Mouse (Mus musculus): ENCODE data around the gene Lamc2.
"Not testable (repeated sequence)": the region's sequence is repeated elsewhere in the genome, so short reads cannot be mapped to it uniquely, and the experiment has no call there.

Gene Lamc2

DNA sequence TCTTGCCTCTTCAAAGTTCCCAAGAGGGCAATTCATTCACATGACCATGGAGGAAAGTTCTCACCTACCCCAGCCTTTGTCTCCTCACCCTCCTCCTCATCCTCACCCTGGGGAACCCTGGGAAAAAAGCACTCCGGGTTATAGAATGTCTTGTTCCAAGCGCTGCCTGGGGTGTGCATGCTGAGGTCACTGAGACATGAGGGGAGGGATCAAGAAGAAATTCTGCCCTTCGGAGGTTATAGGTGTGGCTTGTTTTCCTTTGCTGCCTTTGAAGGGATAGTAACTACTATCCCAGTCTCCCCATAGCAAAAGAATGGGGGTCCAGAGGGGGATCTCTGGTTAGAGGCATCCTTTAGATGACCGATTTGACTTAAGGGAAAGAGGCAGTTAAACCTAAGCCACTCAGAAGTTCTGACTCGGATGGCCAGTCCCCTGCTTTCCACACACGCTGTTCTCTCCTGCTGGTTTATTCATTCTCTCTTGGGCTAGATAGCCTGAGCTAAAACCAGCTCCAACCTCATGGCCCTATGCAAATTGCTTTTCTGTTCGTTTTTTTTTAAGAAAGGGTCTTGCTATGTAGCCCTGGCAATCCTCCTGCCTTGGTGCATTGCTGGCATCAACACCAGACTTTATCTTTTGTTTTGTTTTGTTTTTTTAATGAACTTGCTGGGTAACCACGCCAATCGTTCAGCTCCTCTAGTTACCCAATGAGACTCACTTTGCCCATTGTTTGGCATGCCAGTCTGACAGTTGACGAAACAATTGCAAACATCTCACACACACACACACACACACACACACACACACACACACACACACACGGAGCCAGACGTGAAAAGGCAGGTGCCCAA lies 91.8 kb downstream of the Lamc2 start:
- no peak for DNase-seq

GRCm38 (mm10) chr1:153093581-153093980 lies 92.7 kb downstream of the Lamc2 start:
- DNase-seq = no peak

DNA sequence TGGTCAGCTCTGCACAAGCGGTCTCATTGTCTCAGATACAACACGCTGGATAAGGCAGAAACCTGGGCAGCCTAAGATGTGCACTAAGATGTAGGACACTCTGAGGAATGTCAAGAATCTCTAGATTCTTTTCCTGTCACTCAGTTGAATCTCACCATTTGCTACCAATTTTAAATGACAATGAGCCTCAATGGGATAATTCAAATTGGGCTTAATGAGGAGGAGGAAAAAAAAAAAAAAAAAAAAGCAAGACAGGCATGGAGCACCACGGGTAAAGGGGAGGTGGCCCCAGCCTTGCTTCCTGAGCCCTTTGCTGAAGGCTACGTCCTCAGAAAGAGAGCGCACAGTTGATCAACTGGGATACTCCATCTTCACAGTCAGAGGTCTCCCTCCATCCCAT lies 93.1 kb downstream of the Lamc2 start:
- DNase-seq = no peak

GRCm38 (mm10) chr1:153092237-153092975 lies 93.8 kb downstream of the Lamc2 start:
- DNase-seq = peak; percentile 80 to 86

DNA sequence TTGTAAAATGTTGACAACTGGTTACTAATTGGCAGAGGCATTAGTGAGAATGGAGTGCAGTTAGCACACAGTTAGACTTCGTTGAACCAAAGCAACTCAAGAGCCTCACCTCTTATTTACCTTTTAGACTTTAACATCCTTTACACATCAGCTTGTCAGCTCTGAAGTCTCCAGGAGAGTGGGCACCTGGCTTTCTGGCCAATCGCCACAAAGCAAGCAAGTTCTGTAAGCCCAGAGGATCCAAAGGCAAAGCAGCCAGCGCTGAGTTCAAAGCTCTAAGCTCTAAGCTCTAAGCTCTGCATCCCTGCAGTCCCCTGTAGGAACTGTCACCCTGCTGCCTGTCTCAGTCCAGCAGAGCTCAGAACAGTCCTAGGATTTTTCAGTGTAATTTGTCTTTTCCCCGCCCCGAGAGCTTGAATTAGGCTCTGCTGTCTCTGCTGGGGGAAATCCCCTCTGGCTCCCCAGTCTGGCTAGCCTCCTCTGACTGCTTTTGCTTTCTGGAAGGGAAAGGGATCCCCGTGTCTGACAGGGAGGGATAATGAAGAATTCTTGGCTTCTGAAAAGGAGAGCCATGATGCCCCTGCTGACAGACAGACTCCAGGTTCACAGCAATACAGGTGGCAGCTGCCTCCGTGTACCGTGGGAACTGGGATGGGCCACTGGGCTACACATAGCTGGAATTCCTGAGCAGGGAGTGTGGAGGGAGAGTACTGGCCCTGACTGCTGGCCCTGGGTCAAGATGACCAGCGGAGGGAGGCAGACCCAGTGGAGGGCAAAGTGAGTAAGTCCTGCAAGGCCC lies 94.6 kb downstream of the Lamc2 start:
- DNase-seq = peak; percentile 65 to 80

DNA sequence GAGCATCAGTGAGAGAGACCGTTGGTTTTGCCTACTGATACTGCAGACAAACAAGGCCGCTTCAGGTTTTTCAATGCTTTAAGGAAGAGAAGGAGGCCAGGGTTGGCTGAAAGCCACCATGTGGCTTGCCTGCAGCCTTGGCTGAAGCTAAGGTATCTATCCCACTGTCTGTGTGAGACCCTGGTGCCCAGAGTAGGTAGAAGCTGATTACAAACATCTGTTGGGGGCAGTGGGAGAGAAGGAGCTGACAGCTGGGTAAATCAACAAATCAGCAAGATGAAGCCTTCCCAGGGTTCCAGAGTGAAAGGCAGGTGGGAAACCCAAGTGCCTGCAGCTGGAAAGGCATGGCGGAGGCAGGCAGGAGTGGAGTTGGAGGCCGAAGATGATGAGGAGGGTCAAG lies 95.4 kb downstream of the Lamc2 start:
- DNase-seq = no peak

DNA sequence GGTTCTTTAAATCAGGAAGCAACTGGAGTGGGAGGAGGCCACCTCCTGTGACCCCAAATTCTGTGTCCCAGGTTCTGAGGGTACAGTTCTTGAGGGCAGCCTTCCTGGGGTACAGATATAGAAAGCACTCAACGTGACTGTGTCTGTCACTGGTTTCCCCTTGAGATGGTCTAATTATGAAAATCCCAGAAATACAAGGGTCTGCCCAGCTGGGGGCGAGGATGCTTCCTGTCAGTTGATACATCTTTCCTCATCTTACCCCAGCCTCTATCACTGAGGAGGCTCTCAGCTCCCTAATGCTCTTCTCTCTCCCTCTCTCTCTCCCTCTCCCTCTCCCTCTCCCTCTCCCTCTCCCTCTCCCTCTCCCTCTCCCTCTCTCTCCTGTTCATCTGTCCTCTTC lies 96.2 kb downstream of the Lamc2 start:
- no peak for DNase-seq

DNA sequence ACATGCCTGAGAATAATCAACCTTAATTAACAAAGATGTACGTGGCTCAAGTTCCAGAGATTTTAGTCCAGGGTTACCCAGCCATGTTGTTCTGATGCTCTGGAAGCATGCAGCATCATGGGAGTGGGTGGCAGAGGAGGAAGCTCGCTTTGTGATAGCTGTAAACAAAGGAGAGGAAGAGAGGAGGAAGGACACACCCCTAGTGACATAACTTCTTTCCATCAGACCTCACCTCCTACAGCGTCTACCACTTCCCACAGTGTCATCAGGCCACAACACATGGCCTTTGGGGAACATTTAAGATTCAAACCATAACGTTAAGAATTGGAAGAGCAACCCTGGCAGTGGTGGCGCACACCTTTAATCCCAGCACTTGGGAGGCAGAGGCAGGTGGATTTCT lies 98.5 kb downstream of the Lamc2 start:
- DNase-seq = no peak

DNA sequence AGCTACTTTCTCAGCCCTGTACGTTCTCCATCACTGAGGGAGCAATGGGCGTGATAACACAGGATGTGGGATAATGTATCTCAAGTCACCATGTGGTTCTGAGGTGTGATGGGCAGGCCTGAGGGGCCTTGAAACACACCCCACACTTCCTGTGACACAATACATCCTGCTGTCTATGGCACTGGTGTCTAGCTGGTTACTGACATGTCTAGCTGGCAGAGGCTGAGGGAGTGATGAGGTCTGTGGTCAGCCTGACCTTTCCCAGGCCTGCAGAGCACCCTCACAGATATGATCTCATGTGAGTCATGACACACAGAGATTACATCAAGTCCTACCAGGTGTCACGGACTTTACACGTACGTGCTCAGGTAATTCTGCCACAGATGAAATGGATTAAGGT lies 101.0 kb downstream of the Lamc2 start:
- DNase-seq = no peak

GRCm38 (mm10) chr1:153084191-153084590 lies 102.1 kb downstream of the Lamc2 start:
- DNase-seq = no peak

DNA sequence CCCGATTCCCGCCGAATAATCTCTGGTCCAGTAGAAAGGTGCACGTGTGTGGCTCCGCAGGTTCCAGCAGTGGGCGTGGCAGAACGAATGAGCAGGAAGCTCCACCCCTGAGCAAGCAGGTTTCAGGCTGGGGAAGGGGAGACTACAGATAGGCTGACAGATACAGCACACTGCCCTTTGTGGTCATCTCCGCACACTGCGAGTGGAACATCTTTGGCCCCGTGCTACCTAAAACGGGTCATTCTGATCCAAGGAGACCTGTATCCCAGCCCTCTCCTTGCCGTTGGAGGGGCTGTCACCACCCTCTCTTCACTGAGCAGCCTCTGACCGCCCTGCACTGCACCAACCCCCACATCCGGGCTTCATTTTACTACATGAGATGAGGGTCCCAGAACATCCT lies 103.0 kb downstream of the Lamc2 start:
- DNase-seq = not testable (repeated sequence)

DNA sequence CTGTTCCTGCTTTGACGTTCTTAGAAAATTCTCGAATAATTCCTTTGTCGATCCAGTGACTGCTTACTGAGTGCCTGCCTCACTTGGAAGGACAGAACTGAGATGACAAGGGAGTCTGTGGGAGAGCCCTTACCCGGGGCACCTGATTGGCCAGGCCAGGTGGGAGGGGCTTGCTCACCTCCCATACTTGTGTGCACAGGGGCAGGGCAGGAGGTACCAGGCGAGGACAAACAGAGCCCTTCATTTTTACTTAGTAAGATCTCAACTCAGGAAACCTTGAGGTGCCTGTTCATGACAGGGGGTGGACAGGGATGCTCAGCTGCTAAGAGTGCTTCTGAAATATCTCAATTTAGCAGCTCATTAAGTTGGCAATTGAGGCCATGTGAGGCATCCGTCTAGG lies 110.3 kb downstream of the Lamc2 start:
- peak; percentile 41 to 50 for DNase-seq

- no peak for DNase-seq
Observed at GRCm38 (mm10) chr1:153075087-153075736, 111.0 kb downstream of the Lamc2 start.

GRCm38 (mm10) chr1:153073441-153073840 lies 112.8 kb downstream of the Lamc2 start:
- no peak for DNase-seq

Measured in kidney, postnatal 4 days (tissue).